Mouse (Mus musculus): ENCODE data around the gene Lrp3. TPM values are rescaled to one million over a fixed set of nuclear protein-coding genes. Genes with fewer than 3 reads are reported as not detected.

The Lrp3 gene
- total RNA-seq, 2 experiments from 2014 or later, result 18.4 to 19.3 TPM

- DNase-seq, result no peak
Measured at GRCm38 (mm10) chr7:35189699-35190098, 25.6 kb downstream of the Lrp3 start.

GRCm38 (mm10) chr7:35185889-35186569 is 29.3 kb downstream of the Lrp3 start, which contains the start of gene Slc7a10:
Slc7a10 (plus strand) TSS chr7:35186385.
- no peak for DNase-seq

GRCm38 (mm10) chr7:35184833-35185724 is 30.2 kb downstream of the Lrp3 start:
- DNase-seq, result peak; percentile 62 to 63

GRCm38 (mm10) chr7:35176412-35177381 is 38.6 kb downstream of the Lrp3 start:
- peak; percentile 42 to 59 for DNase-seq

- DNase-seq, result no peak
Measured at GRCm38 (mm10) chr7:35175533-35175932, 39.8 kb downstream of the Lrp3 start.

- peak in 1 of 2 experiments; percentile 59 for DNase-seq
Measured at GRCm38 (mm10) chr7:35172519-35172918, 42.8 kb downstream of the Lrp3 start.

GRCm38 (mm10) chr7:35171867-35172382 is 43.4 kb downstream of the Lrp3 start:
- peak; percentile 70 to 83 for DNase-seq

GRCm38 (mm10) chr7:35169341-35169740 is 46.0 kb downstream of the Lrp3 start:
- DNase-seq, result peak; percentile 89 to 90

GRCm38 (mm10) chr7:35167925-35168324 is 47.4 kb downstream of the Lrp3 start:
- no peak for DNase-seq

GRCm38 (mm10) chr7:35166988-35167387 is 48.3 kb downstream of the Lrp3 start:
- DNase-seq, result no peak

GRCm38 (mm10) chr7:35164131-35164530 is 51.2 kb downstream of the Lrp3 start:
- DNase-seq, result no peak

GRCm38 (mm10) chr7:35163600-35163999 is 51.7 kb downstream of the Lrp3 start:
- DNase-seq, result no peak

- DNase-seq, result no peak
Measured at GRCm38 (mm10) chr7:35162443-35162842, 52.9 kb downstream of the Lrp3 start.

- DNase-seq, result no peak
Measured at GRCm38 (mm10) chr7:35157512-35157911, 57.8 kb downstream of the Lrp3 start.

GRCm38 (mm10) chr7:35156561-35157477 is 58.5 kb downstream of the Lrp3 start:
- DNase-seq, result no peak

GRCm38 (mm10) chr7:35154449-35154848 is 60.8 kb downstream of the Lrp3 start:
- DNase-seq, result no peak

GRCm38 (mm10) chr7:35150860-35151259 is 64.4 kb downstream of the Lrp3 start:
- DNase-seq, result no peak
